Mouse (Mus musculus) MEL (cell line): ENCODE measurements around the gene Dand5. TPM values are rescaled to one million over a fixed set of nuclear protein-coding genes. Genes with fewer than 3 reads are reported as not detected.

Source experiments
- DNase-seq: peaks from one replicate; pipeline ENCODE4 v3.0.0; 2011; ENCODE audit warnings: low read depth, low spot score
- H3K27ac ChIP-seq: 2 replicates; pipeline ENCODE4 v1.5.1; 2012; ENCODE audit warnings: low read depth, mild to moderate bottlenecking, control low read depth, low read length, moderate library complexity; ENCODE audit not compliant: control insufficient read depth
- H3K27me3 ChIP-seq, 2 experiments: fragments of 150-350 bp in 1 of 2; sonication (generic) in 1 of 2; 2 replicates each; pipeline ENCODE4 v1.6.1; 2012; ENCODE audit warnings: low read length in 2 of 2, mild to moderate bottlenecking in 2 of 2, improper control_type of control experiment in 1 of 2, moderate library complexity in 1 of 2; ENCODE audit not compliant: insufficient read depth in 2 of 2, control insufficient read depth in 1 of 2
- H3K36me3 ChIP-seq, 2 experiments: 2 replicates each; pipeline ENCODE4 v1.6.1; 2012 to 2014; ENCODE audit warnings: low read length in 2 of 2, improper control_type of control experiment in 1 of 2, inconsistent platforms in 1 of 2, mild to moderate bottlenecking in 1 of 2; ENCODE audit not compliant: insufficient read depth in 2 of 2, control insufficient read depth in 1 of 2
- H3K4me1 ChIP-seq, 2 experiments: fragments of 150-350 bp in 1 of 2; sonication (generic) in 1 of 2; 2 replicates each; pipeline ENCODE4 v1.6.1; 2012; ENCODE audit warnings: low read length in 2 of 2, improper control_type of control experiment in 1 of 2, mild to moderate bottlenecking in 1 of 2; ENCODE audit not compliant: insufficient read depth in 2 of 2, control insufficient read depth in 1 of 2
- H3K4me3 ChIP-seq, 2 experiments: fragments of 150-350 bp in 1 of 2; sonication (generic) in 1 of 2; 2 replicates each; pipeline ENCODE4 v1.5.1; 2012; ENCODE audit warnings: low read depth in 2 of 2, low read length in 2 of 2, mild to moderate bottlenecking in 2 of 2, moderate library complexity in 2 of 2, control low read depth in 1 of 2, improper control_type of control experiment in 1 of 2; ENCODE audit not compliant: control insufficient read depth in 1 of 2, insufficient read depth in 1 of 2
- H3K79me2 ChIP-seq: 2 replicates; pipeline ENCODE4 v1.6.1; 2012; ENCODE audit warnings: mild to moderate bottlenecking, low read length, moderate library complexity; ENCODE audit not compliant: control insufficient read depth, poor library complexity, insufficient read depth
- H3K9ac ChIP-seq: 2 replicates; pipeline ENCODE4 v1.6.1; 2012; ENCODE audit warnings: low read depth, mild to moderate bottlenecking, control low read depth, low read length, moderate library complexity; ENCODE audit not compliant: control insufficient read depth, poor library complexity, severe bottlenecking
- H3K9me3 ChIP-seq: fragments of 150-350 bp; sonication (generic); replicated peaks from 2 replicates; pipeline ENCODE4 v1.6.1; 2012; ENCODE audit warnings: mild to moderate bottlenecking, low read length, improper control_type of control experiment, moderate library complexity; ENCODE audit not compliant: insufficient read depth
- CHD1 ChIP-seq: IDR thresholded peaks from 2 replicates; pipeline ENCODE4 v1.6.1; 2012; ENCODE audit warnings: low read depth, mild to moderate bottlenecking, inconsistent platforms, low read length, improper control_type of control experiment
- CHD2 ChIP-seq: IDR thresholded peaks from 2 replicates; pipeline ENCODE4 v1.6.1; 2011; ENCODE audit warnings: low read length, improper control_type of control experiment
- CTCF ChIP-seq, 3 experiments: IDR thresholded peaks in 2 of 3; conservative IDR thresholded peaks in 1 of 3; 2 replicates each; pipeline ENCODE4 v1.5.1; 2011 to 2012; ENCODE audit warnings: low read length in 3 of 3, low read depth in 2 of 3, mild to moderate bottlenecking in 2 of 3, improper control_type of control experiment in 1 of 3, inconsistent platforms in 1 of 3, mixed read lengths in 1 of 3, moderate library complexity in 1 of 3; ENCODE audit not compliant: control insufficient read depth in 1 of 3, insufficient read depth in 1 of 3, poor library complexity in 1 of 3, severe bottlenecking in 1 of 3
- E2F4 ChIP-seq: IDR thresholded peaks from 2 replicates; pipeline ENCODE4 v1.6.1; 2011; ENCODE audit warnings: low read depth, low read length, improper control_type of control experiment, borderline replicate concordance
- ELF1 ChIP-seq: IDR thresholded peaks from 2 replicates; pipeline ENCODE4 v1.6.1; 2014; ENCODE audit warnings: low read depth, mild to moderate bottlenecking, inconsistent platforms, low read length, improper control_type of control experiment, moderate library complexity
- EP300 ChIP-seq, 2 experiments: IDR thresholded peaks; 2 replicates each; pipeline ENCODE4 v1.6.1; 2011; ENCODE audit warnings: improper control_type of control experiment in 2 of 2, low read length in 2 of 2, low read depth in 1 of 2, mild to moderate bottlenecking in 1 of 2
- ETS1 ChIP-seq: IDR thresholded peaks from 2 replicates; pipeline ENCODE4 v1.6.1; 2012; ENCODE audit warnings: low read depth, mild to moderate bottlenecking, inconsistent platforms, low read length, improper control_type of control experiment, moderate library complexity
- GABPA ChIP-seq: IDR thresholded peaks from 2 replicates; pipeline ENCODE4 v1.6.1; 2012; ENCODE audit warnings: low read depth, mild to moderate bottlenecking, inconsistent platforms, low read length, improper control_type of control experiment, moderate library complexity
- GATA1 ChIP-seq: IDR thresholded peaks from 2 replicates; pipeline ENCODE4 v1.6.1; 2011; ENCODE audit warnings: low read depth, low read length, improper control_type of control experiment
- HCFC1 ChIP-seq: IDR thresholded peaks from 2 replicates; pipeline ENCODE4 v1.6.1; 2012; ENCODE audit warnings: low read depth, mild to moderate bottlenecking, inconsistent platforms, low read length, improper control_type of control experiment, moderate library complexity
- JUND ChIP-seq: IDR thresholded peaks from 2 replicates; pipeline ENCODE4 v1.6.1; 2011; ENCODE audit warnings: low read depth, mild to moderate bottlenecking, improper control_type of control experiment, low read length
- KAT2A ChIP-seq: conservative IDR thresholded peaks from 2 replicates; pipeline ENCODE4 v1.6.1; 2012; ENCODE audit warnings: low read depth, low read length, improper control_type of control experiment, inconsistent platforms
- MAFK ChIP-seq: IDR thresholded peaks from 2 replicates; pipeline ENCODE4 v1.6.1; 2011; ENCODE audit warnings: low read depth, mild to moderate bottlenecking, low read length, improper control_type of control experiment, borderline replicate concordance
- MAX ChIP-seq: IDR thresholded peaks from 2 replicates; pipeline ENCODE4 v1.6.1; 2011; ENCODE audit warnings: low read length, improper control_type of control experiment
- MAZ ChIP-seq: IDR thresholded peaks from 2 replicates; pipeline ENCODE4 v1.6.1; 2012; ENCODE audit warnings: low read depth, mild to moderate bottlenecking, inconsistent platforms, low read length, improper control_type of control experiment
- MEF2A ChIP-seq: IDR thresholded peaks from 2 replicates; pipeline ENCODE4 v1.6.1; 2014; ENCODE audit warnings: low read depth, mild to moderate bottlenecking, inconsistent platforms, low read length, improper control_type of control experiment; ENCODE audit not compliant: poor library complexity, insufficient replicate concordance, severe bottlenecking; ENCODE audit errors: extremely low read depth
- MXI1 ChIP-seq: IDR thresholded peaks from 2 replicates; pipeline ENCODE4 v1.6.1; 2011; ENCODE audit warnings: mild to moderate bottlenecking, low read depth, low read length, improper control_type of control experiment
- MYB ChIP-seq: IDR thresholded peaks from 2 replicates; pipeline ENCODE4 v1.6.1; 2011; ENCODE audit warnings: mild to moderate bottlenecking, low read depth, low read length, improper control_type of control experiment
- MYC ChIP-seq: IDR thresholded peaks from 2 replicates; pipeline ENCODE4 v1.6.1; 2011; ENCODE audit warnings: low read depth, mild to moderate bottlenecking, low read length, improper control_type of control experiment, moderate library complexity
- NELFE ChIP-seq: IDR thresholded peaks from 2 replicates; pipeline ENCODE4 v1.6.1; 2011; ENCODE audit warnings: low read depth, low read length, improper control_type of control experiment
- NRF1 ChIP-seq: IDR thresholded peaks from 2 replicates; pipeline ENCODE4 v1.6.1; 2014; ENCODE audit warnings: low read depth, mild to moderate bottlenecking, inconsistent platforms, low read length, improper control_type of control experiment, moderate library complexity; ENCODE audit not compliant: poor library complexity, insufficient read depth, severe bottlenecking
- POLR2A ChIP-seq, 2 experiments: IDR thresholded peaks; 2 replicates each; pipeline ENCODE4 v1.6.1; 2011 to 2012; ENCODE audit warnings: low read length in 2 of 2, mild to moderate bottlenecking in 2 of 2, control low read depth in 1 of 2, improper control_type of control experiment in 1 of 2, low read depth in 1 of 2, moderate library complexity in 1 of 2; ENCODE audit not compliant: control insufficient read depth in 1 of 2, insufficient read depth in 1 of 2, poor library complexity in 1 of 2
- POLR2AphosphoS2 ChIP-seq: IDR thresholded peaks from 2 replicates; pipeline ENCODE4 v1.6.1; 2011; ENCODE audit warnings: low read length, improper control_type of control experiment
- POLR2AphosphoS5 ChIP-seq: IDR thresholded peaks from 2 replicates; pipeline ENCODE4 v1.6.1; 2012; ENCODE audit warnings: low read depth, borderline replicate concordance, mild to moderate bottlenecking, inconsistent platforms, low read length, moderate library complexity, mixed read lengths
- RAD21 ChIP-seq: IDR thresholded peaks from 2 replicates; pipeline ENCODE4 v1.6.1; 2011; ENCODE audit warnings: mild to moderate bottlenecking, low read depth, low read length, improper control_type of control experiment
- RCOR1 ChIP-seq: IDR thresholded peaks from 2 replicates; pipeline ENCODE4 v1.6.1; 2012; ENCODE audit warnings: low read depth, mild to moderate bottlenecking, inconsistent platforms, low read length, improper control_type of control experiment
- SMC3 ChIP-seq: IDR thresholded peaks from 2 replicates; pipeline ENCODE4 v1.6.1; 2011; ENCODE audit warnings: low read depth, low read length, improper control_type of control experiment
- TAL1 ChIP-seq: IDR thresholded peaks from 2 replicates; pipeline ENCODE4 v1.6.1; 2012; ENCODE audit warnings: mild to moderate bottlenecking, inconsistent platforms, low read length, moderate library complexity, mixed read lengths
- TBP ChIP-seq: IDR thresholded peaks from 2 replicates; pipeline ENCODE4 v1.8.0; 2011; ENCODE audit warnings: low read depth, low read length, improper control_type of control experiment
- TCF12 ChIP-seq: IDR thresholded peaks from 2 replicates; pipeline ENCODE4 v1.6.1; 2014; ENCODE audit warnings: low read depth, mild to moderate bottlenecking, inconsistent platforms, low read length, improper control_type of control experiment, moderate library complexity
- UBTF ChIP-seq: IDR thresholded peaks from 2 replicates; pipeline ENCODE4 v1.6.1; 2012; ENCODE audit warnings: low read depth, mild to moderate bottlenecking, inconsistent platforms, low read length, improper control_type of control experiment, moderate library complexity, borderline replicate concordance; ENCODE audit not compliant: insufficient read depth
- USF2 ChIP-seq, 2 experiments: IDR thresholded peaks; 2 replicates each; pipeline ENCODE4 v1.6.1; 2011 to 2012; ENCODE audit warnings: improper control_type of control experiment in 2 of 2, low read length in 2 of 2, borderline replicate concordance in 1 of 2, inconsistent platforms in 1 of 2, low read depth in 1 of 2, mild to moderate bottlenecking in 1 of 2; ENCODE audit not compliant: insufficient read depth in 1 of 2
- ZKSCAN1 ChIP-seq: IDR thresholded peaks from 2 replicates; pipeline ENCODE4 v1.6.1; 2012; ENCODE audit warnings: low read depth, mild to moderate bottlenecking, inconsistent platforms, low read length, improper control_type of control experiment, moderate library complexity
- ZMIZ1 ChIP-seq: IDR thresholded peaks from 2 replicates; pipeline ENCODE4 v1.6.1; 2012; ENCODE audit warnings: low read depth, mild to moderate bottlenecking, inconsistent platforms, low read length, improper control_type of control experiment, moderate library complexity
- ZNF384 ChIP-seq: IDR thresholded peaks from 2 replicates; pipeline ENCODE4 v1.6.1; 2012; ENCODE audit warnings: low read depth, mild to moderate bottlenecking, inconsistent platforms, low read length, improper control_type of control experiment
- polyA plus RNA-seq, 2 experiments: library from polyadenylated mRNA; stranded (reverse) in 1 of 2; unstranded in 1 of 2; fragments of >175 nt in 1 of 2; fragments of >200 nt in 1 of 2; gene quantifications; 2 replicates each; pipeline versions ENCODE4 v1.2.1 to v1.2.4; 2012; ENCODE audit warnings: low replicate concordance in 2 of 2, low read depth in 1 of 2; ENCODE audit not compliant: insufficient read length in 2 of 2, insufficient read depth in 1 of 2, missing spikeins in 1 of 2
- total RNA-seq: library from RNA; depleted of rRNA; stranded (reverse); fragments of 300-350 nt; gene quantifications from 2 replicates; pipeline ENCODE4 v1.2.3, GENCODE M21; 2012

The Dand5 gene
- total and polyA plus RNA-seq, 3 experiments = 1.7 to 2.2 TPM; not detected in 1

DNA sequence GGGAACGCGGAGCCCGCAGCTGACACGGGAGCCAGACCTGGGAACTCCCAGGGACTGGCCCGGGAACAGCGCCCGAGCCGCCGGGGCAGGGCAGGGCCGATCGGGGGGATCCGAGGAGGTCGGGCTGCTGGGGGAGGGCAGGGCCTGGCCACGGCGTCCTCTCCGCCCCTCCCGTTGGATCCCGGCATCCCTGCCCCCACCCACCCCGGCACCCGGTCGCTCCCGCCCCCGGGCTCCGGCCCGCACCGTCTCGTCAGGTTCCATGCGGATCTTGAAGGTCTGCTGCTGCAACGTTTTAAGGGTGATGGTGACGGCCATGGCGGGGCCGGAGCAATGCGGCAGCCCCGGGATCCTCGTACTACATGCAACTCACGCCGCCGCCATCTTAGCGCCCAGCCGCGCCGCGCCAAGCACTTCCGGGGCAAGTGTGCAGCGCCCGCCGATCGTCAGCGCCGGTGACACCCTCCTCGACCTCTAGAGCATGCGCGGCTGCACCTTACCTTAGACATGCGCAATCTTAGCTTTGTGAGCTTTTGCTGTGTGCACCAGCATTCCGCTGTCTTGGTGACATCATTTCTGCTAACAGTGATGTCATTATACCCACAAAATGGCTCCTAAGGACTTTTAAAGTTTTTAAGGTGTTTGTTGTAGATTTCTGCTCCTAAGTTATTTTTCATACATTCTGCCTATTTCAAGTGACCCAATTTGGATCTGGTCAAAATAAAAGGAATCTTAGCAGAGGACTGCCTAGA, 17.8 kb upstream of the Dand5 start, which contains the start of gene Rad23a:
TSS of gene Rad23a (minus strand) at position 418 of the 752 bp plus-strand sequence.
- Histone ChIP-seq H3K27me3 (no peaks in the 10 kb centered on the region), H3K4me1 (peaks cover 2 to 18% of the 10 kb centered on the region in 2 experiments), H3K9ac (peak within 1 kb of the TSS; percentile 98), H3K27ac (peak within 1 kb of the TSS; percentile 87), H3K79me2 (peaks cover 28% of the 10 kb centered on the region), H3K36me3 (peaks cover 13 to 38% of the 10 kb centered on the region in 2 experiments), H3K9me3 (no peaks in the 10 kb centered on the region), H3K4me3 (peak within 1 kb of the TSS; percentile 91 to 96)
- peak; percentile 98 for DNase-seq
- TF ChIP-seq EP300 (IDR thresholded peaks at IDR 0.05; ENCODE audit: low read depth in 1 of 2, low read length in 2 of 2) (no peak), NRF1 (peak; percentile 97), KAT2A (peak; percentile 76; the same call in 1 of the 2 replicates), MEF2A (no peak), CTCF (IDR thresholded peaks at IDR 0.05 in 2 of 3, conservative IDR thresholded peaks at IDR 0.05 in 1 of 3; ENCODE audit: control insufficient read depth in 1 of 3, insufficient read depth in 1 of 3, low read depth in 2 of 3, low read length in 3 of 3, poor library complexity in 1 of 3, severe bottlenecking in 1 of 3) (no peak), HCFC1 (peak; percentile 92), MYB (peak; percentile 30; the same call in 1 of the 2 replicates), TCF12 (peak; percentile 59; the same call in 1 of the 2 replicates), POLR2AphosphoS2 (peak; percentile 99), ZKSCAN1 (no peak), CHD1 (no peak), ELF1 (peak; percentile 76), SMC3 (peak; percentile 27; the same call in 1 of the 2 replicates), USF2 (IDR thresholded peaks at IDR 0.05; ENCODE audit: borderline replicate concordance in 1 of 2, insufficient read depth in 1 of 2, low read depth in 1 of 2, low read length in 2 of 2) (no peak), RCOR1 (peak; percentile 66; the same call in 1 of the 2 replicates), UBTF (no peak), MAZ (no peak), MXI1 (no peak; the same call in 1 of the 2 replicates), ETS1 (peak; percentile 93), E2F4 (no peak), NELFE (peak; percentile 66), POLR2AphosphoS5 (peak; percentile 88), CHD2 (peak; percentile 80), ZNF384 (no peak), MYC (peak; percentile 52; the same call in 1 of the 2 replicates), RAD21 (no peak), GABPA (peak; percentile 59; the same call in 1 of the 2 replicates), POLR2A (IDR thresholded peaks at IDR 0.05; ENCODE audit: control insufficient read depth in 1 of 2, insufficient read depth in 1 of 2, low read depth in 1 of 2, low read length in 2 of 2, poor library complexity in 1 of 2) (peak; percentile 83 to 93), GATA1 (no peak), ZMIZ1 (peak; percentile 87), TAL1 (no peak), TBP (peak; percentile 63), MAFK (no peak), JUND (peak; percentile 77; the same call in 1 of the 2 replicates), MAX (no peak)
